Mouse (Mus musculus) monocyte, adult 5-6 weeks (primary cell): ENCODE measurements around the gene Gk2. TPM values are rescaled to one million over a fixed set of nuclear protein-coding genes. Genes with fewer than 3 reads are reported as not detected.

Experiments used
- ATAC-seq: fragments of 153-309, 156-312 bp; replicated peaks from 2 replicates; pipeline ENCODE4 v1.8.0; 2017; ENCODE audit warnings: mild to moderate bottlenecking; ENCODE audit not compliant: low TSS enrichment, insufficient number of reproducible peaks, severe bottlenecking, poor library complexity, low FRiP score
- total RNA-seq: library from RNA; stranded (forward); fragments of 200-1000, 200-491, 200-594 nt; gene quantifications from 3 replicates; pipeline ENCODE4 v1.2.3, GENCODE M21; 2017

The Gk2 gene
- not detected in 3 replicates for total RNA-seq

DNA sequence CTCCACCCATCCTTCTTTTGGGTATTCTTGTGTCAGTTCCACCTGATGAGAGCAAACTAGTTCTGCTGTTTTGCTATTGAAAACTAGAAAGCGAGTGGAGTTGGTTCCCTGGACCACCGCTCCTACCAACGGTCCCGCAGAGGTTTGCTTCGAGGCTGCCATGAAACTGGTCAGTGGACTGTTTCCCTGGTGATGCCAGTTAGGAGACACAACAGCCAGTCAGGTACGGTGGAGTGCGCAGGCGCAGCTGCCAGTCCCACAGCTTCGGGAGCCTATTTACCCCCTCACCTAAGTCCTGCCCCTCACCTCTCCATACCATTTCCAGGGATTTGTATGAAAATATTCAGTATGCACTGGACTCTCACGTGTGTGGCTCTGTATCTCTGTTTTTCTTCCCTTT, at the start of gene Gk2:
Gene Gk2, minus strand, starts transcription at position 206 of the 400 bp plus-strand sequence.
- ATAC-seq: no peak

DNA sequence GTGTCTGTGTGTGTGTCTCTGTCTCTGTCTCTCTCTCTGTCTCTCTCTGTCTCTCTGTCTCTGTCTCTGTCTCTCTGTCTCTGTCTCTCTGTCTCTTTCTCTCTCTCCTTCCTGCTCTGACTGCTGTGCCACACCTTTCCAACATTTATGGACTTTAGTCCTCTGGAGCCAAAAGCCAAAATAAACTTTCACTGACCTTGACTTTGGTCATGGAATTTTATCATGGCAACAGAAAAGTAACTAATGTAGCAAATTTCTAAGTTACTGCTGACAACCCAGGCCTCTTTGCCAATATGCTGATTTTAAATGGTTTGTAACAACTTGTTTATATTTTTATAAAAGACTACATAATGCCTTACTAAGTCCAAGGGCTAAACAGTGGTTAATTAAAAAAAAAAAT, 41.2 kb upstream of the Gk2 start:
- no peak for ATAC-seq

DNA sequence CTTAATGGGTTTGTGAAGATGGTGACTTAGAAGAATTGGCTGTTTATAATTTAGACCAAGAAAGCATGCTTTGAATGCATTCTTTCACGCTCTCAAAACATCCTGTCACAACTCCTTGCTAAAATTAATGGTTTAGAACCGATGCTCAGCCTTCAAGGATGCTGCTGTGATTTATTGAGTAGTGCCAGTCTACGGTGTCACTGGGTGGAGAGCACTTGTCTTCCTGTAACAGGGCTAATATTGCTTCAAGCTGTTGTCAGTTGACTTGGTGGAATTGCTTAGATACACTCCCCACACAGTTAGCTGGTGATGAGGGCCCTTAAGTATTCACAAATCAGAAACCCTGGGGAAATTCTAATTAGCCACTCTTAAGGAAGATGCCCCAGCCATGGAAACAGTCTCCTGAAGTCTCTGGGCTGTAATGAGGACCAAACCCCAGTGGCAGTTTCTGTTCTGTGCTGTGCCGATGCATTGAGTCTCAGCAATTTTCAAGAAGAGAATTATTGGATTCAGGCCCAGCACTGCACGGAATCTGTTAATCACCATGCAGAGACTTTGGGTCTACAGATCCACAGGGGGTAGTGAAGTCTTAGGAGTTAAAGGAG, 38.8 kb upstream of the Gk2 start:
- no peak for ATAC-seq

DNA sequence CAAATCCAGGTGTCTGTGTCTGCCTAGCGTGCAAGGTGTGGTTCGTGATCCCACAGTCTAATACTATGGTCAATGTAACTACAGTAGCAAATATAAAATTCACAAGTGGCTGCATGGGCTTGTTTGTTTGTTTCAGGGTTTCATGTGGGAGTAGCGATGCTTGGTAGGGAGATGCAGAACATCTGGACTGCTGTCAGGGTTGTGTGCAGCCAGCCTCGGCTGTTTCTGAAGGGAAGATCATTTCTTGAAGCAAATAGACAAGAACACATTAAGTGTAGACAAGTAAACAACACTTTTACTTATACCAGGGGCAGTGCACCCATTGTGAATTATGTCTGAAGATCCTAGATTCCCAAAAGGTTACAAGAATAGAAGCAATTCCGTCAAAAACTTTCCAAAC, 36.6 kb upstream of the Gk2 start:
- no peak for ATAC-seq

DNA sequence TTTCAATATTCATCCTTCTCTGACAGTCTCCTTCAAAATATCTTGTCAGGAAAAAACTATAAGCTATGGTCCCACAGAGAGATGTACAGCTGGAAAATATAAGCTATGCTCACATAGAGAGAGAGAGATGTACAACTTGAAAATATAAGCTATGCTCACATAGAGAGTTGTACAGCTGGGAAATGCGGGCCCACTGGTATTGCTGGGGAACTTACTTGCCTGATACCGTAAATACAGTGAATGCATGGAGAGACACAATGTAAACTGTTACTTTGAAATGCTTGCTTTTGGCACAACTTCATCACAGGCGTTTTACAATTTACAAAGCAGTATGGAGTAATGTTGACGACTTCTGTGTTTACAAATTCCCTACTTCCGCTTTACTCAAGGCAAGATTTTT, 29.3 kb upstream of the Gk2 start:
- no peak for ATAC-seq

DNA sequence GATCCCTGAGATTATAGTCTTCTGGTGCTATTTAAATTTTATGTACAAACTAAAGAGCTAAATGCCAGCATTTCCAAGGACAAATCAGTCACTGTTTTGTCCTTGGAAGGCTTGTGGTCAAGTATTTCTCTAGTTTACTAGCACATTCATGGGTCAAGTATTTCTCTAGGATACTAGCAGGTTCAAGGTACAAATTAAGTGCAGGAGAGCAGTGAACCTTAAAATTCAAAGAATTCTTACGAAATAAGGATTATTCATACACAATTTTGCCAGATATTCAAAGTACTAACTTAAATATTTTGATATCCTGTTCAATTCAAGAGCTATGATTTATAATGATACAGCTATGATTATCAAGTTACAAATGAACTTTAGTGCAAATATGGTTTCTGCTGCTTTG, 23.2 kb upstream of the Gk2 start:
- no peak for ATAC-seq

DNA sequence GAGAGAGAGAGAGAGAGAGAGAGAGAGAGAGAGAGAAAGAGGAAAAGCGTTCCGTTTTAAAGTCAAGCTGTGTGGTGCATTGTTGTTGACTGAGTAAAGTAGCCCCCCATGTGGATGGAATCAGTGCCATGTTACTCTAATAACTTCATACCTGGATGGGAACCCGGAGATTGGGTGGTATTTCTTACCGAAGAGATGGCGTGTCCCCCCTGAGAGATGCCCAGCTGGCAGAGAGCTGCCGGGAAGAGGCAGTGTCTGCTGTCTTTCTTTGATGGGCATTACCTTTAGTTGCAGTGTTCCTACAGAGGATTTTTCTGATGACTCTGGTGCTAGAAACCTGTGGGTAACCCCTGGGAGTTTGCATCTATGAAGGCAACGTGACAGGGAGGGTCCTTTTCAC, 10.4 kb upstream of the Gk2 start:
- ATAC-seq: no peak

DNA sequence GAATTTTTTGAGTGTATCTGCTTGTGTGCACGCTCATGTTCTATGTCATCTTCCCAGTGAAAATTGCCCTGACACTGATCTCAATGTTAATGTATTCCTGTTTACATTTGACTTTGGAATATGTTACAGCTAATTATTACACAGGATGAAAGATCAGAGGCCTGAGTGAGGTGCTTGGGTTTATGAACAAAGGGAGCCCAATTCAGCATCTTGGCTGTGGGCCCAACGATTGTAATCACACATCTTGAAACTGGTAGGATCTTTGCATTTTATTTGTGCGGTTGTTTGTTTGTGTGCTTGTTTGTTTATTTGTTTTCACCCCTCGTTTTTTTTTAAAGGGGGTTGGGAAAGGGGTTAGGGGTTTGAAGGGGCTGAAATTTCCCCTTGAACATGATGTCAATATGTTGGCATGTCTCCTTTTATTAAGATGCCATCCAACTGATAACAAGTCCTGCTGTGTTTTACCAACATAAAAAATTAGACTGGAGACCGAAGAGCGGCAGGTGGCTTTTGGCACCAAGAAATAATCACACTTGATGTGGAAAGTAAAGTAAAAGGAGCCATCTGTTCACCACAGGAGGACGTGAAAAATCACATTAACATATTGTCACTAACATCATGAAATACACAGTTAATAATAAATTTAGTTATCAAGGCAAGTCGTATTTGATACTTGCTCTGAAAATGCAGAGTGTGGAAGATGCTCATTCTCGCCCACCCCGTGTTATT, 9.8 kb upstream of the Gk2 start:
- no peak for ATAC-seq

DNA sequence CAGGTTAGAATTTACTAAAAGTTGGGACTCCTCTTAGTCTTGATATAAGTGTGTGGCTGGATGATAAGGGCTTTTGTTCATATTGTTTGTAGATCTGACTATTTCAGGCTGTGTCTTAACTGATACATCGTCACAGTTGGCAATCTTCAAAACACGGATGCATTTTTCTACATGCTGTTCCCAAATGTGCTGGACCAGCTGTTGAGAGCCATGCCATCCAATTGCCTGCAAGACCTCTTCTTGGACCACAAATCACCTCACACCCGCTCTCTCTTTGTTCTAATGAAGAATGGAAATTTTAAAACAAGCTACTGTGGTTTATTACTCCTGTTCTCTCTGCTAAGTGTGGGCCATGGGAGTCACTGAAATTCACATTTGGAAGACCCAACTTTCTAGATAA, 9.1 kb upstream of the Gk2 start:
- no peak for ATAC-seq

DNA sequence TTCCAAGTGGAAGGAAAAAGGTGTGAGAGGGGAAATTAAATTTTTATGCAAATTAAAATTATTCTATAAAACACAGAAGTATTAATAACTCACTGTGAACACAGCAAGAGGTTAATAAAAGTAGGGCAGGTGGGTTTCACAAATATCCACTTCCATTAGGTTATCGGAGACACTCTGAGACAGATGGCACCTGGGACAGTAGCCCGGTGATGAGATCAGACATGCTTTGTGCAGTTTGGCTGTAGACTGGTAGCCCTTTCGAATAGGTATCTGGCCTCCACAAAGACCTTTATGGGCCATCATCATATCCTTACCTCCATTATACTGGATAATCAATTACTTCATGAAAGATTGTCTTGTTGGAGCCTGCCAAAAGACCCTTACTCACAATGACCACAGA, 6.0 kb upstream of the Gk2 start:
- no peak for ATAC-seq

DNA sequence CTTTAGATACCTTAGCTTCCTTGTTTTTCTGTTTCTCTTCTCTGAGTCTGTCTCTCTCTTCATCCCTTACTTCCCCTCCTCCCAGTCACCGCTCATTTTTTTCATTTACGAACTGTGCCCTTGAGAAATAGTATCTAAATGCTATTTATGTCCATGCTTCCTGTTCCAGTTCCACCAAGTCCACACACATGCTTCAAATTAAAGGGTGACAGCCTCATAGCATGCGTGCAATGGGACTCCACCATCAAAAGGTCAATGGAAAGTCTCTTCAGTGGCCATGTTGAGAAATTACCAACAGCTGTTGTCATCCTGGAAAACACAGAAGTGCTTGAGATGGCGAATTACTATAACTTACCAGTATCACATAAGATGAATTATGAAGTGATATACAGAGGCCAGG, 5.4 kb downstream of the Gk2 start:
- no peak for ATAC-seq

DNA sequence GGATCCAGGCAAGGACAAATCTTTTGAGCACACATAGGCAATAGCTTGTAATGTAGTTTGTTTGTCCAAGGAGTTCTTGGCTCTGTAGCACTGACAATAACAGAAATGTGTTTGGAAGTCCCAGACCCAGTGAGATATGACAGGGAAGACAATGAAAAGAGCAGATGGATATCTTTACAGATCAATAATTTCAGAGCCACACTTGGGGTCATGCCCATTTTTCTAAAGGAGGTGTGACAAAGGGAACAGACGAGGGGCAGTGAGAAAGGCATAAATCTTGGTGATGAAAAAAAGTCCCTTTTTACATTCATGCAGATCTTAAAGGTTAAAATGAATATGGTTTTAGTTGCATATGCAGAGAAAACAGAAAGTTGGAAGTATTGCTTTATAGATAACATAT, 12.6 kb downstream of the Gk2 start:
- no peak for ATAC-seq

DNA sequence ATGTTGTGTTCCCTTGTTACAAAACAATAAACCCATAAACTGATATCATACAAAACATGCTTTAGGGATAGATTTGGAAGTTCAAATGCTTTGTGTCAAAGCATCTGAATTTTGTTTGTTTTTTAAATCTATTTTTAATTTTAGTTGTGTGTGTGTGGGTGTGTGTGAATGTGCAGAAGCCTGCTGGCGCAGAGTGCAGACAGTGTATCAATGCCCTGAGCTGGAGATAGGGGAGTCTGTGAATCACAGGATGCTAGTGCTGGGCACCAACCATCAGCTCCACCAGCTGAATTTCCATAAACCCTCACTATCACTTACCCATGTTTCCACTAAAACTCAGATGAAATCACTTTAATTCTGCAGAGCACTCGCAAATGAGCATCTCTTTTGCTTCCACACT, 24.3 kb downstream of the Gk2 start:
- no peak for ATAC-seq

DNA sequence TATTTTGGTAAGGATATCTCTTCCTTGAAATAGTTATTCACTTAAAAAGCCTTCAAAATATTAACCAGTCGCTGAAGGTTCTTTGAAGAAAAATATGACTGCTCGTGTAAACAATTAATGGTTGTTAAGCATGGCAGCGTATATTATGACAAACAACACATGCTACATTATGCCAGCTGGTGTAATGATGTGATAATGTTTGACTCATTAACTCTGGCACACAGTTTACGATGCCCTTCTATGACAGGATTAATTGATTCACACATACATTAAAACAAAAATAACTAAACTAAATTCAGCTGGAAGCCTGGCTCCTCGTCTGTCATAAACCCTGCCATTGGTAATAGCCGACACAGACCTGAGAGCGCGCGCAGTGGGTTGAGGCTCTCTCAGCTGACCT, 26.8 kb downstream of the Gk2 start:
- ATAC-seq: no peak

DNA sequence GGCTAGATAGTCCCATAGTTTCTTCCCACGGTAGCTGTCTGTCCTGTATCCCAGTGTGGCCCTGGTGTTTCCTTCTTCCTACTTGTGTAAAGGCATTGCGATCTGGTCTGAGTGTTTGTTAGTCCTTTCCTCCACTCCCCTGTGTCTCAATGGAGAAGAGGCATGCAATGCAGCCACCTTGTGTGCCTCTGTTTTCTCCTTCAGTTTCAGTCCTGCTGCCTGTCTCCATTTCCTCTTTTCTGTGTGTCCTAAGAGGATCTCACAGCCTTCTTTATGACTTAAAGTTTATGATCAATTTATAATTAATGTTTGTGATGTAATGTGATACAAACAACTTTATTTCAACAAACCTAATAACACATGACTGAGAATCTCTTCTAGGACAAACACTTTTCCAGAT, 35.2 kb downstream of the Gk2 start:
- no peak for ATAC-seq

DNA sequence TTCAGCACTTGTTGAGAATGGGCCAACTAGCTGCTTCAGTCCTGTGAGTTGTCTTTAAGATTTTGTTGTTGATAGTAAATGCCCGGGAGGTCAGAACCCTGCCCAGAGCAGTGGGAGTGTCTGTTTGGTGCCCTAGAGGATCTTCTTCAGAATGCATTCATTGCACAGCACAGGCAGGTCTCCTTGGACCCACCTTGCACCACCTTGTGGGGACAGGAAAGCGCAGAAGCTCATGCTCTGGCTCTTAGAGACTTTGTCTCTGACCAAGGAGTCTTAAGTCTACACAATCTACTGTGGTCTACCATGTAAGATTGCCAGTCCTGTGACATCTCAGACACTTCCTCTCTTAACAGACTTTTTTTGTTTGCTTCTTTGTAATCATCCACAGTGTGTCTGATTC, 39.6 kb downstream of the Gk2 start:
- no peak for ATAC-seq

DNA sequence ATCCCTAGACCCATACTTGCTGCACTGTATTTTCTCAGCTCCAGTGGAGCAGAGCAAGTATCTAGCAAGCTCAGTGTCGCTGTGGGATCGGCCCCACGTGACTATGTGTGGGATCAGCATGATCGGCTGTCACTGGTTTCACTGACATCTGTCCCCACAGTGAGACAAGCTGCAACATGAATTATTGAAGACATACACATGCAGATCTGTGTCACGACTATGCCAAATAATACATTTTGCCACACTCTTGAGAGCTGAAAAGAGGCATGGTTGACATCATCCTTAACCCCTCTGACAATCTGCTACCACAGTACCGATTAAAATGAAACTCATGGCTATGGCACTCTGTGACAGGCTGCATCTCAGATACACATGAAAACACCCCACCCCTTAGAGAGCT, 41.0 kb downstream of the Gk2 start:
- ATAC-seq: no peak

DNA sequence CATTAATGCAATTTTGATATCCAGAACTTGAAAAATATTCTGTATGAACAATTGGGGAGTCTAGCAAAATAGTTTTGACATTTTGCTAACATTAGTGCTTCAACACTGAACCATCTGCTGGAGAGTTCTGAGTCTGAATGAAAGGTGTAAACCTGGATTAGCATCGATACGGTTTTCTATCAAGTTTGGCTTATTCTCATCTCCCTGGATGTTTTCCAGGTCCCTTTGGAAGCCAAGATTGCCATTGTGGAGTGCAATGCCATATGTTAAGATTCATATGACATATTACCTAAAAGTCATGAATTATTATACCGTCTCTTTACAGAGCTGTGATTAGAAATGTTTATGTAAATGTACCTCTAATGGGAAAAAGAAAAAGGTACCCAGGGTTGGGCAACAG, 43.1 kb downstream of the Gk2 start:
- no peak for ATAC-seq

DNA sequence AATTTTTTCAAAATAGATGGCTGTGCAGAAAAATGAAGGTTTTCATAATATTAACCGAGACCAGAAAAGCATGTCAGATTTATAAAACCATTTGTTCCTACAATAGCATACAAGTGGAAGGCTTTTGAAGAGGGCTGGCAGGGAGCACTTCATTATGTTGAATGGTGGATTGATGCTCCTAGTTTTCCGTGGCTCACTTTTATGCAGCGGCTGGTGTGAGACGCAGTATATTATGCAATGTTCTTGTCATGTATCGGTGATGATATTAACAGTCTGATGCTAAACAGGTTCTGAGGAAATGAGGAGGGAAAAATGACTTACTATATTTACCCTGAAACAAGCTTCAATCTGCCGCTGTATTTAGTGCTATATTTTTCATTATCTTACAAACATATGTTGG, 46.6 kb downstream of the Gk2 start:
- ATAC-seq: no peak

DNA sequence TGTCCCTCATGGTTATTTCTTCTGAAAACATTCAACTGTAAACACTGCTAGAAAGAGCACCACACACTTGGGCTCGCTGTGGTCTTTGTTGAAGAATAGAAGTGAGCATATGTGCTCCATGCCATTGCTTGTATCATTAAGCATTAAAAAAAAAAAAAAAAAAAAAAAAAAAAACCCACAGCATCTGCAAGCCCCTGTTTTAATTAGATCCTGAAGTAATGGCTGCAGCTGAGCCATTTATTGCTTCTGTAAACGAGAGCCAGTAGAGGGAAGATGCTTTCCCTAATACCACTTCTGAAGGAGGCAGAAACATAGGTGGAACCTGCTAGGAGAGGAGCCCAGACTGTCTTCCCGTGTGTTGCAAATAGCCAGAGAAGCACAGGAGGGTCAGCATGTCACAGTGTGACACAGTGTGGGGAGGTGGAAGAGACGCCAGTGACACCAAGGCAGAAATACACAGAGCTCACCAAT, 47.6 kb downstream of the Gk2 start:
- ATAC-seq: no peak
